Mouse (Mus musculus) liver, embryonic 14.5 days (tissue): ENCODE results near the gene Atf7ip. TPM values are rescaled to one million over a fixed set of nuclear protein-coding genes. Genes with fewer than 3 reads are reported as not detected.

Experiments used
- ATAC-seq: fragments of 200-750 bp; cut with Nextera tagmentation; 2 replicates; pipeline ENCODE4 v1.8.0; 2017; ENCODE audit warnings: moderate number of reproducible peaks, mild to moderate bottlenecking, moderate library complexity; ENCODE audit not compliant: insufficient read depth
- DNase-seq, 3 experiments: peaks; one replicate each; pipeline ENCODE4 v3.0.0-alpha.2; 2012 to 2013; ENCODE audit warnings: low read depth in 3 of 3, low spot score in 3 of 3
- H3K27ac ChIP-seq: fragments of 300-500 bp; sonication (generic); 2 replicates; pipeline ENCODE4 v1.5.1; 2014; ENCODE audit warnings: moderate library complexity, mild to moderate bottlenecking, control low read depth, inconsistent platforms
- H3K27me3 ChIP-seq: fragments of 300-500 bp; sonication (generic); 2 replicates; pipeline ENCODE4 v1.6.1; 2014; ENCODE audit warnings: mild to moderate bottlenecking, low read length, moderate library complexity; ENCODE audit not compliant: control insufficient read depth, insufficient read depth
- H3K36me3 ChIP-seq: fragments of 300-500 bp; sonication (generic); replicated peaks from 2 replicates; pipeline ENCODE4 v1.6.1; 2014; ENCODE audit warnings: low read depth; ENCODE audit not compliant: control insufficient read depth, insufficient read depth
- H3K4me1 ChIP-seq, 2 experiments: fragments of 200-500 bp in 1 of 2; fragments of 300-500 bp in 1 of 2; sonication (generic) in 1 of 2; replicated peaks; 2 replicates each; pipeline ENCODE4 v1.6.1; 2012 to 2014; ENCODE audit warnings: antibody characterized with exemption in 1 of 2, inconsistent platforms in 1 of 2, low read length in 1 of 2; ENCODE audit not compliant: control insufficient read depth in 2 of 2, insufficient read depth in 2 of 2
- H3K4me2 ChIP-seq: fragments of 300-500 bp; sonication (generic); 2 replicates; pipeline ENCODE4 v1.6.1; 2014; ENCODE audit warnings: low read depth, mild to moderate bottlenecking, control low read depth, moderate library complexity
- H3K4me3 ChIP-seq, 2 experiments: fragments of 200-500 bp in 1 of 2; fragments of 300-500 bp in 1 of 2; sonication (generic) in 1 of 2; 2 replicates each; pipeline ENCODE4 v1.5.1; 2012 to 2014; ENCODE audit warnings: low read depth in 2 of 2, low read length in 2 of 2, mild to moderate bottlenecking in 2 of 2, control low read depth in 1 of 2, inconsistent platforms in 1 of 2, moderate library complexity in 1 of 2; ENCODE audit not compliant: insufficient read depth in 1 of 2
- H3K9ac ChIP-seq: fragments of 300-500 bp; sonication (generic); replicated peaks from 2 replicates; pipeline ENCODE4 v1.6.1; 2014; ENCODE audit warnings: mild to moderate bottlenecking, control low read depth, moderate library complexity
- H3K9me3 ChIP-seq: fragments of 300-500 bp; sonication (generic); 2 replicates; pipeline ENCODE4 v1.6.1; 2016; ENCODE audit warnings: low read length, mixed read lengths; ENCODE audit not compliant: control insufficient read depth
- CTCF ChIP-seq: IDR thresholded peaks from 2 replicates; pipeline ENCODE4 v1.5.1; 2016; ENCODE audit warnings: antibody characterized with exemption, low read depth, control low read depth
- EP300 ChIP-seq: IDR thresholded peaks from 2 replicates; pipeline ENCODE4 v1.6.1; 2016; ENCODE audit warnings: antibody characterized with exemption, low read depth
- WGBS: fragments of 180-500 bp; shearing (Covaris S2); extraction: QIAGEN DNeasy Blood & Tissue Kit; methylation state at CpG from one replicate; pipeline ENCODE4 v1.1.7; 2014; ENCODE audit not compliant: insufficient replicate concordance; 5-methylcytosine and 5-hydroxymethylcytosine counted together
- polyA plus RNA-seq, 2 experiments: library from polyadenylated mRNA; depleted of rRNA in 1 of 2; stranded (reverse) in 1 of 2; unstranded in 1 of 2; fragments of >200 nt; fragmentation: Nextera tagmentation in 1 of 2; extraction: Ambion mirVana in 1 of 2; gene quantifications; 2 replicates each; pipeline versions ENCODE4 v1.2.1 to v1.2.3; 2012 to 2014

Atf7ip gene
- polyA plus RNA-seq, 2 experiments: 7.2 to 14.2 TPM

DNA sequence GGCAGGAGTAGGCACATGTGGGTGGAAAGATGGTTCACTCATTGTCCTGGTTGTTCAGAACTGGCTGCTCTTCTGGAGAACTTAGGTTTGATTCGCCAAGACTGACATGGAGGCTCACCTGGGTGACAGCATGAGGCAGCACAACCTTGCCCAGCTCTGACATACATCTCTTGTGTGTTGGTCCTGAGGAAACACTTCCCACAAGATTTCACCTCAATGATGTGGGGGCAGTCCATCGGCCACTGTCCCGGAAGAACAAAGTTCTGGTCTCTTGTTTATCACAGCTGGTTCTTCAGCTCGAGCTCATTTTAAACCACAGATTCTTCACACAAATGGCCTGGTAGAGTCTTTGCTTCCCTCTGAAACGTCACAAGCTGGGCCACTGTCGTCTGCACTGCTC is 10.7 kb downstream of the Atf7ip start:
- DNase-seq: no peak
- WGBS: 79% methylated on average over 6 of the region's 6 CpGs
- Histone ChIP-seq H3K36me3 (no peaks in the 10 kb centered on the region), H3K9me3 (peaks cover 2% of the 10 kb centered on the region; the same call in 1 of the 2 replicates), H3K27ac (no peak overlapping the region; the same call in 1 of the 2 replicates), H3K4me1 (peaks cover 16 to 24% of the 10 kb centered on the region in 2 experiments), H3K4me3 (no peak overlapping the region), H3K9ac (no peak overlapping the region), H3K4me2 (no peak overlapping the region), H3K27me3 (no peaks in the 10 kb centered on the region)
- TF ChIP-seq EP300: no peak
- no peak for TF ChIP-seq CTCF
- ATAC-seq: no peak

DNA sequence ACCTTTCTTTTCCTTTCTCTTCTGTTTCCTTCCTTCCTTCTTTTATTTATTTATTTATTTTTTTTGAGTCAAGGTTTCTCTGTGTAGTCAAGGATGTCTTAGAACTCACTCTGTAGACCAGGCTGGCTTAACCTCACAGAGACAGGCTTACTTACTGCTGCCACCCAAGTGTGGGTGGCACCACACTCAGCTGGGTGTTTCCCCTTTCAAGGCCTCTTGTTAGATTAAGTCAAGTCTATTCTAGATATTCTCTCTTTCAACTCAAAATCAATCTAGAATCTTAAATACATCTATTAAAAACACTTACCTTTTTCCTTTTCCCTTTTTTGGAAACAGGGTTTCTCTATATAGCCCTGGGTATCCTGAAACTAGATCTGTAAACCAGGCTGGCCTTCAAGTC is 11.3 kb downstream of the Atf7ip start:
- DNase-seq (peak in 1 of 3 experiments; percentile 35), ATAC-seq (no peak)
- H3K27ac ChIP-seq: peak overlapping the region; percentile 51
- no peaks in the 10 kb centered on the region for H3K27me3 ChIP-seq
- no peak overlapping the region for H3K9ac ChIP-seq
- TF ChIP-seq CTCF (no peak), EP300 (no peak)
- no peaks in the 10 kb centered on the region for H3K36me3 ChIP-seq
- no peak overlapping the region for H3K4me3 ChIP-seq
- H3K4me1 ChIP-seq: peaks cover 16 to 27% of the 10 kb centered on the region in 2 experiments
- peaks cover 2% of the 10 kb centered on the region; the same call in 1 of the 2 replicates for H3K9me3 ChIP-seq
- peak overlapping the region; percentile 33 for H3K4me2 ChIP-seq

- H3K4me1 ChIP-seq: peaks cover 16 to 29% of the 10 kb centered on the region in 2 experiments
- H3K27ac ChIP-seq: peak overlapping the region; percentile 94
- H3K4me2 ChIP-seq: peak overlapping the region; percentile 68
- DNase-seq: peak; percentile 98 to 99 (median 99)
- peaks cover 5% of the 10 kb centered on the region for H3K36me3 ChIP-seq
- ATAC-seq: peak; percentile 95
- TF ChIP-seq CTCF (peak; percentile 58), EP300 (peak; percentile 46; the same call in 1 of the 2 replicates)
- H3K27me3 ChIP-seq: no peaks in the 10 kb centered on the region
- H3K9ac ChIP-seq: peak overlapping the region; percentile 82
- WGBS: under 1% methylated on average over 59 of the region's 59 CpGs
- H3K4me3 ChIP-seq: peak overlapping the region; percentile 74 to 89
- peaks cover 2% of the 10 kb centered on the region; the same call in 1 of the 2 replicates for H3K9me3 ChIP-seq
Measured at GRCm38 (mm10) chr6:136518537-136519246, 12.7 kb downstream of the Atf7ip start.

DNA sequence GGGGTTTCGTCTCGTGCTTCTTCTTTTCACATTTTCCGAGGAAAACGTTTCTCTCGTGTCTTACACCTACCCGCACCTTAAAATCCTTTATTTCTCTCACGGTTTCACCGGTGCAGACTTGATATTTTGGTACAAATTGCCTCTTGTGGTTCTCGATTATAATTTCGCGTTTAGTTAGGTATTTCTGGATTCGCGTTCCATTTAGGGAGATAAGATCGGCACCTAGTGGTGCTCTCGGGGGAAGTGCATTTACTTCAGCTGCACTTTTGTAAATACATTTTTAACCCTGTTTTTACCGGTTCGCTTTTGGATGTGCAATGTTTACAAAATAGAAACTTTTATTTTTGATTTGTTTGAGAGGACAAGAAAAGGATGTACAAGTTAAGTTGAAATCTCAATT is 13.3 kb downstream of the Atf7ip start:
- Histone ChIP-seq H3K4me3 (peak overlapping the region; percentile 74 to 89), H3K9me3 (peaks cover 1% of the 10 kb centered on the region; the same call in 1 of the 2 replicates), H3K36me3 (peaks cover 5% of the 10 kb centered on the region), H3K4me2 (peak overlapping the region; percentile 68), H3K9ac (peak overlapping the region; percentile 82), H3K27ac (peak overlapping the region; percentile 94), H3K4me1 (peaks cover 16 to 29% of the 10 kb centered on the region in 2 experiments), H3K27me3 (no peaks in the 10 kb centered on the region)
- ATAC-seq (peak; percentile 37; the same call in 1 of the 2 replicates), DNase-seq (peak; percentile 54 to 79 (median 64))
- WGBS: 2% methylated on average over 17 of the region's 17 CpGs
- TF ChIP-seq CTCF: no peak
- TF ChIP-seq EP300: no peak; the same call in 1 of the 2 replicates

DNA sequence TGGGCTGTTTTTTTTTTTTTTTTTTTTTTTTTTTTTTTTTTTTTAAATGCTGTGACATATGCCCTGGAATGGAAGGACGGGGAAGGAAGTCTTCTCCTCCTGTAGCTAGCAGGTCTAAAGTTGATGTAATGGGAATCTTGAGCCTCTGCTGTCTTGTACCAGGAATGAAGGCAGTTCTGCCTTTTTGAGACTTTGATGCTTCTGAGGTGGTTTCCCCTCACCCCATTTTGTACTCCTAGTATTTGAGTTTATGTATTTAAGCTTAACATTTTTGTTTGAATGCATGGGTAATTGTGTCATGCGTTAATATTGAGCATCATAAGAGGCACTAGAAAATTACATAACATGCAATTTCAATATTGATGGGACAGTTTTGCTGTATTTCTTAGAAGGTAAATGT is 14.4 kb downstream of the Atf7ip start:
- no peak for TF ChIP-seq EP300
- no peak for TF ChIP-seq CTCF
- Histone ChIP-seq H3K27me3 (no peaks in the 10 kb centered on the region), H3K4me3 (peak overlapping the region; percentile 59 to 89), H3K36me3 (peaks cover 12% of the 10 kb centered on the region), H3K4me1 (peaks cover 19 to 32% of the 10 kb centered on the region in 2 experiments), H3K4me2 (peak overlapping the region; percentile 83), H3K9me3 (no peaks in the 10 kb centered on the region), H3K27ac (no peak overlapping the region), H3K9ac (peak overlapping the region; percentile 76)
- DNase-seq (no peak), ATAC-seq (no peak)
- WGBS: 47% methylated on average over 2 of the region's 2 CpGs
